Mouse (Mus musculus) myocyte (in vitro differentiated cells): ENCODE results near the gene Klhl11.

Source experiments
- CEBPB ChIP-seq: IDR thresholded peaks from 2 replicates; pipeline ENCODE4 v1.6.1; 2011; ENCODE audit warnings: mild to moderate bottlenecking, moderate library complexity; ENCODE audit not compliant: poor library complexity, insufficient read depth, severe bottlenecking
- E2F4 ChIP-seq: IDR thresholded peaks from one replicate; pipeline ENCODE4 v1.6.1; 2011; ENCODE audit warnings: mild to moderate bottlenecking, control low read depth, moderate library complexity; ENCODE audit not compliant: insufficient read depth
- MAX ChIP-seq: IDR thresholded peaks from one replicate; pipeline ENCODE4 v1.6.1; 2011; ENCODE audit warnings: low read depth, mild to moderate bottlenecking, control low read depth
- MYOD1 ChIP-seq, 3 experiments: IDR thresholded peaks; one replicate each; pipeline ENCODE4 v1.6.1; 2011; ENCODE audit warnings: control low read depth in 2 of 3, low read depth in 2 of 3, mild to moderate bottlenecking in 2 of 3, moderate library complexity in 1 of 3; ENCODE audit not compliant: insufficient read length in 2 of 3, control insufficient read depth in 1 of 3
- MYOG ChIP-seq, 3 experiments: IDR thresholded peaks; one replicate each; pipeline ENCODE4 v1.6.1; 2011; ENCODE audit warnings: control low read depth in 2 of 3, low read depth in 2 of 3, mild to moderate bottlenecking in 2 of 3; ENCODE audit not compliant: insufficient read length in 2 of 3, control insufficient read depth in 1 of 3, insufficient read depth in 1 of 3
- POLR2A ChIP-seq: IDR thresholded peaks from one replicate; pipeline ENCODE4 v1.6.1; 2011; ENCODE audit warnings: low read depth, mild to moderate bottlenecking, control low read depth, moderate library complexity; ENCODE audit not compliant: insufficient read length
- POLR2AphosphoS2 ChIP-seq: IDR thresholded peaks from one replicate; pipeline ENCODE4 v1.6.1; 2011; ENCODE audit warnings: low read depth, control low read depth; ENCODE audit not compliant: insufficient read length
- REST ChIP-seq: IDR thresholded peaks from one replicate; pipeline ENCODE4 v1.6.1; 2011; ENCODE audit warnings: mild to moderate bottlenecking, control low read depth, moderate library complexity; ENCODE audit not compliant: insufficient read depth, insufficient read length
- SRF ChIP-seq: IDR thresholded peaks from one replicate; pipeline ENCODE4 v1.6.1; 2011; ENCODE audit warnings: low read depth; ENCODE audit not compliant: control insufficient read depth, insufficient read length
- TCF12 ChIP-seq: IDR thresholded peaks from one replicate; pipeline ENCODE4 v1.6.1; 2011; ENCODE audit warnings: mild to moderate bottlenecking, control low read depth; ENCODE audit not compliant: poor library complexity, insufficient read depth, severe bottlenecking
- TCF3 ChIP-seq: IDR thresholded peaks from one replicate; pipeline ENCODE4 v1.6.1; 2011; ENCODE audit warnings: low read depth, control low read depth; ENCODE audit not compliant: insufficient read length
- USF1 ChIP-seq: IDR thresholded peaks from one replicate; pipeline ENCODE4 v1.6.1; 2011; ENCODE audit warnings: low read depth, mild to moderate bottlenecking, control low read depth, moderate library complexity

DNA sequence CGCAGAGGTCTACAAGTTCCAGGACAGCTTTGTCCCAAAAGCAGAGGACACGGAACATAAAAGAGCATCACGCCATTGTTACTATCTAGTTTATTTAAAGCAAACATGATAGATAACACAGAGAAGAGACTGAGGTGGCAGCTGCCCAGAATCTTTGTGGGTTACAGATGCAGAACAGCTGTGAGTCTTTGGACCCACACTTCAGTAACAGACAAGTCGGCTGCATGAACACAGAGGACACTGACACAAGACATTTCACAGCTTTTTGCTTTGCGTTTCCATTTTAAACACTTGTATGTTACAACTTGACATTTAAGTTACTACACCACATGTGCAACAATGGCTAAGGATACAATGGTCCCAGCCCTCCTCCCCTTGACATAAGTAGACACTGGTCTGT is 3.7 kb upstream of the Klhl11 start:
- TF ChIP-seq POLR2A: no peak
- TF ChIP-seq POLR2AphosphoS2: no peak
- TF ChIP-seq TCF12: no peak
- no peak for TF ChIP-seq MYOD1 (IDR thresholded peaks at IDR 0.05; ENCODE audit: control insufficient read depth in 1 of 3, insufficient read length in 2 of 3, low read depth in 2 of 3)
- TF ChIP-seq USF1: no peak
- no peak for TF ChIP-seq MAX
- TF ChIP-seq E2F4: no peak
- no peak for TF ChIP-seq MYOG (IDR thresholded peaks at IDR 0.05; ENCODE audit: control insufficient read depth in 1 of 3, insufficient read depth in 1 of 3, insufficient read length in 2 of 3, low read depth in 2 of 3)
- no peak for TF ChIP-seq CEBPB
- TF ChIP-seq REST: no peak
- no peak for TF ChIP-seq SRF
- no peak for TF ChIP-seq TCF3
